Mouse (Mus musculus): ENCODE data around the gene Olfml2a. TPM values are rescaled to one million over a fixed set of nuclear protein-coding genes. Genes with fewer than 3 reads are reported as not detected.

Olfml2a gene
- polyA plus RNA-seq, 1 experiment from 2014 or later, result 1.5 TPM

- H3K9ac ChIP-seq (ENCODE audit: low read depth, low read length), result 0 out of 2 replicates have a peak overlapping the region, but pooled peaks have one; percentile 26
- no peaks in the 10 kb centered on the region for H3K27me3 ChIP-seq (replicated peaks; ENCODE audit: control insufficient read depth, insufficient read depth, low read length)
- ATAC-seq, result no peak
- TF ChIP-seq CTCF (IDR thresholded peaks at IDR 0.05; ENCODE audit: low read depth), result no peak
- no peaks in the 10 kb centered on the region for H3K9me3 ChIP-seq (ENCODE audit: control insufficient read depth)
- peak overlapping the region; percentile 87; the same call in 1 of the 2 replicates for H3K4me2 ChIP-seq (replicated peaks; ENCODE audit: low read depth)
- H3K4me1 ChIP-seq (replicated peaks; ENCODE audit: control insufficient read depth, insufficient read depth, low read length), result no peaks in the 10 kb centered on the region
- 29% methylated on average over 8 of the region's 8 CpGs for WGBS
- H3K27ac ChIP-seq (ENCODE audit: low read depth, low read length), result no peak overlapping the region
- peak overlapping the region; percentile 67; the same call in 1 of the 2 replicates for H3K4me3 ChIP-seq (ENCODE audit: low read depth, low read length)
- H3K36me3 ChIP-seq (ENCODE audit: control insufficient read depth, insufficient read depth), result peaks cover 38% of the 10 kb centered on the region; the same call in 1 of the 2 replicates
Measured at GRCm38 (mm10) chr2:39003106-39003505, 71.3 kb downstream of the Olfml2a start.

GRCm38 (mm10) chr2:39003512-39003911, 71.7 kb downstream of the Olfml2a start:
- H3K36me3 ChIP-seq (ENCODE audit: control insufficient read depth, insufficient read depth), result peaks cover 38% of the 10 kb centered on the region; the same call in 1 of the 2 replicates
- H3K9ac ChIP-seq (ENCODE audit: low read depth, low read length), result 0 out of 2 replicates have a peak overlapping the region, but pooled peaks have one; percentile 72
- no peak for ATAC-seq
- no peak overlapping the region for H3K27ac ChIP-seq (ENCODE audit: low read depth, low read length)
- no peaks in the 10 kb centered on the region for H3K9me3 ChIP-seq (ENCODE audit: control insufficient read depth)
- WGBS, result 52% methylated on average over 5 of the region's 5 CpGs
- H3K4me1 ChIP-seq (replicated peaks; ENCODE audit: control insufficient read depth, insufficient read depth, low read length), result no peaks in the 10 kb centered on the region
- peak overlapping the region; percentile 87 for H3K4me2 ChIP-seq (replicated peaks; ENCODE audit: low read depth)
- peak overlapping the region; percentile 67 for H3K4me3 ChIP-seq (ENCODE audit: low read depth, low read length)
- H3K27me3 ChIP-seq (replicated peaks; ENCODE audit: control insufficient read depth, insufficient read depth, low read length), result no peaks in the 10 kb centered on the region
- TF ChIP-seq CTCF (IDR thresholded peaks at IDR 0.05; ENCODE audit: low read depth), result no peak

GRCm38 (mm10) chr2:39004372-39004771, 72.6 kb downstream of the Olfml2a start:
- Histone ChIP-seq H3K9me3 (ENCODE audit: control insufficient read depth) (no peaks in the 10 kb centered on the region), H3K36me3 (ENCODE audit: control insufficient read depth, insufficient read depth) (peaks cover 38% of the 10 kb centered on the region; the same call in 1 of the 2 replicates), H3K9ac (ENCODE audit: low read depth, low read length) (peak overlapping the region; percentile 72), H3K4me1 (replicated peaks; ENCODE audit: control insufficient read depth, insufficient read depth, low read length) (0 out of 2 replicates have a peak, but pooled peaks cover 8% of the 10 kb centered on the region), H3K4me2 (replicated peaks; ENCODE audit: low read depth) (peak overlapping the region; percentile 87), H3K4me3 (ENCODE audit: low read depth, low read length) (peak overlapping the region; percentile 67), H3K27me3 (replicated peaks; ENCODE audit: control insufficient read depth, insufficient read depth, low read length) (no peaks in the 10 kb centered on the region), H3K27ac (ENCODE audit: low read depth, low read length) (peak overlapping the region; percentile 83)
- WGBS, result under 1% methylated on average over 11 of the region's 11 CpGs
- no peak for TF ChIP-seq CTCF (IDR thresholded peaks at IDR 0.05; ENCODE audit: low read depth)
- 0 out of 2 replicates have a peak, but pooled peaks have one; percentile 1 for ATAC-seq

GRCm38 (mm10) chr2:39004880-39005435, 73.2 kb downstream of the Olfml2a start, which contains the start of gene Arpc5l:
TSS of gene Arpc5l (plus strand) at chr2:39005348.
- ATAC-seq, result peak; percentile 79
- peak within 1 kb of the TSS; percentile 67 for H3K4me3 ChIP-seq (ENCODE audit: low read depth, low read length)
- no peaks in the 10 kb centered on the region for H3K27me3 ChIP-seq (replicated peaks; ENCODE audit: control insufficient read depth, insufficient read depth, low read length)
- WGBS, result under 1% methylated on average over 57 of the region's 58 CpGs
- peaks cover 32% of the 10 kb centered on the region; the same call in 1 of the 2 replicates for H3K36me3 ChIP-seq (ENCODE audit: control insufficient read depth, insufficient read depth)
- 0 out of 2 replicates have a peak, but pooled peaks cover 8% of the 10 kb centered on the region for H3K4me1 ChIP-seq (replicated peaks; ENCODE audit: control insufficient read depth, insufficient read depth, low read length)
- no peak for TF ChIP-seq CTCF (IDR thresholded peaks at IDR 0.05; ENCODE audit: low read depth)
- H3K9me3 ChIP-seq (ENCODE audit: control insufficient read depth), result no peaks in the 10 kb centered on the region
- peak within 1 kb of the TSS; percentile 72 for H3K9ac ChIP-seq (ENCODE audit: low read depth, low read length)
- H3K4me2 ChIP-seq (replicated peaks; ENCODE audit: low read depth), result peak within 1 kb of the TSS; percentile 87
- peak within 1 kb of the TSS; percentile 83 for H3K27ac ChIP-seq (ENCODE audit: low read depth, low read length)

- H3K4me1 ChIP-seq (replicated peaks; ENCODE audit: control insufficient read depth, insufficient read depth, low read length), result 0 out of 2 replicates have a peak, but pooled peaks cover 8% of the 10 kb centered on the region
- no peak for ATAC-seq
- 8% methylated on average over 15 of the region's 15 CpGs for WGBS
- peak within 1 kb of the TSS; percentile 87 for H3K4me2 ChIP-seq (replicated peaks; ENCODE audit: low read depth)
- H3K9me3 ChIP-seq (ENCODE audit: control insufficient read depth), result no peaks in the 10 kb centered on the region
- H3K27ac ChIP-seq (ENCODE audit: low read depth, low read length), result peak within 1 kb of the TSS; percentile 83
- peak within 1 kb of the TSS; percentile 72 for H3K9ac ChIP-seq (ENCODE audit: low read depth, low read length)
- H3K4me3 ChIP-seq (ENCODE audit: low read depth, low read length), result peak within 1 kb of the TSS; percentile 67
- peaks cover 25% of the 10 kb centered on the region; the same call in 1 of the 2 replicates for H3K36me3 ChIP-seq (ENCODE audit: control insufficient read depth, insufficient read depth)
- TF ChIP-seq CTCF (IDR thresholded peaks at IDR 0.05; ENCODE audit: low read depth), result peak; percentile 60
- no peaks in the 10 kb centered on the region for H3K27me3 ChIP-seq (replicated peaks; ENCODE audit: control insufficient read depth, insufficient read depth, low read length)
Measured at GRCm38 (mm10) chr2:39005574-39006079, 73.8 kb downstream of the Olfml2a start, which contains the start of gene Rpl35. TSS of gene Rpl35 (minus strand) at chr2:39005624.

GRCm38 (mm10) chr2:39006149-39006730, 74.5 kb downstream of the Olfml2a start:
- Histone ChIP-seq H3K27ac (ENCODE audit: low read depth, low read length) (no peak overlapping the region), H3K27me3 (replicated peaks; ENCODE audit: control insufficient read depth, insufficient read depth, low read length) (no peaks in the 10 kb centered on the region), H3K4me2 (replicated peaks; ENCODE audit: low read depth) (peak overlapping the region; percentile 87), H3K4me3 (ENCODE audit: low read depth, low read length) (0 out of 2 replicates have a peak overlapping the region, but pooled peaks have one; percentile 67), H3K4me1 (replicated peaks; ENCODE audit: control insufficient read depth, insufficient read depth, low read length) (0 out of 2 replicates have a peak, but pooled peaks cover 8% of the 10 kb centered on the region), H3K36me3 (ENCODE audit: control insufficient read depth, insufficient read depth) (peaks cover 19% of the 10 kb centered on the region; the same call in 1 of the 2 replicates), H3K9me3 (ENCODE audit: control insufficient read depth) (no peaks in the 10 kb centered on the region), H3K9ac (ENCODE audit: low read depth, low read length) (no peak overlapping the region)
- 77% methylated on average over 14 of the region's 14 CpGs for WGBS
- no peak for ATAC-seq
- TF ChIP-seq CTCF (IDR thresholded peaks at IDR 0.05; ENCODE audit: low read depth), result no peak
